Mouse (Mus musculus) left cerebral cortex, postnatal 4 days (tissue): Measurements from ENCODE around the gene 2410131K14Rik. TPM values are rescaled to one million over a fixed set of nuclear protein-coding genes. Genes with fewer than 3 reads are reported as not detected.

ENCODE experiments used
- DNase-seq: peaks from one replicate; pipeline ENCODE4 v3.0.0-alpha.2; 2022
- intact Hi-C: fragments of 180-260 bp; cut with DNase I; formaldehyde crosslinking; loops from one replicate; pipeline ENCODE4 v1.15.1; 2025
- total RNA-seq, 2 experiments: library from RNA; stranded (reverse); gene quantifications; 2 replicates each; pipeline ENCODE4 v1.2.3; 2021

The 2410131K14Rik gene
- total RNA-seq, 2 experiments from 2014 or later, result 22.8 to 23.8 TPM

DNA sequence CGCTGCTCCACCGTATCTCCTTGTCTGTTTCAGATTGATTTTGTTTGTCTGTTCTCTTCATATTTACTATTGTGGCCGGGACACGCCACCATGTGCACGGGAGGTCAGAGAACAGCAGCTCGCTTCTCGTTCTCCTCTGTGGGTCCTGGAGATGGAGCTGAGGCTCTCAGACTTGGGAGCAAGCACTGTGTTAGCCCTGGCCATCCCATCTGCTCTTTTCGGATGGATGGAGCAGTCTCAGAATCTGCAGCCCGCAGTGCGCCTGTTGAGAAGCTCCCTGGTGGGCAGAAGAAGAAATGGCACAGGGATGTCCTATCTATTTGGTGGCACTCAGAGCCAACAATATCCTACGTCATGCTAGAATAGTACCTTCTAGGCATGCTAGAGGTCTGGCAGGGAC lies 15.6 kb downstream of the 2410131K14Rik start:
- intact Hi-C loops, result no loop called here
- no peak for DNase-seq

- DNase-seq, result no peak
- intact Hi-C loops, result no loop called here
Observed at GRCm38 (mm10) chr5:118261181-118261580, 16.2 kb downstream of the 2410131K14Rik start.

- DNase-seq, result no peak
- intact Hi-C loops, result no loop called here
Observed at GRCm38 (mm10) chr5:118262418-118262817, 17.4 kb downstream of the 2410131K14Rik start.

- no peak for DNase-seq
- intact Hi-C loops, result no loop called here
Observed at GRCm38 (mm10) chr5:118264279-118264678, 19.3 kb downstream of the 2410131K14Rik start.

GRCm38 (mm10) chr5:118265366-118265765 lies 20.3 kb downstream of the 2410131K14Rik start:
- no peak for DNase-seq
- intact Hi-C loops, result loop anchor here (5.0 kb wide), 1 partner anchor 472 kb away; no protein-coding TSS in a partner anchor

DNA sequence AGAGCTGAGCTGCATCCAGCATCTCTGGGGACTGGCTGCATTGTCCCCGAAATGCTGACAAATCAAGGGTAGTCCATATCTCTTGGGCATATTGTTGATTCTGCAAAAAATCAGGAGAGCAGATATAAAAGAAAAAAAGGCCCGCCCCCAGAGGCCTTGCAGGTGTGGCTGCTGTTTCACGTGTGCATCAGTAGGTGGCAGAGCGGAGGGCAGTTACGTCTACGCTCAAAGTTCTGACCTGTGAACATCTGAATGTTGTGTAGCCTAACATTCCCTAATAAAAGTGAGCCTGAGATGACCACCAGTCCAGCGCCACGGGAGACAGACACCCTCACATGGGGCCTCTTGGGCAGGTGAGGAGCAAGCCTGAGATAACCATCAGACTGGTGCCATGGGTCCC lies 21.3 kb downstream of the 2410131K14Rik start:
- DNase-seq, result no peak
- intact Hi-C loops, result loop anchor here (5.0 kb wide), 1 partner anchor 471 kb away; no protein-coding TSS in a partner anchor

GRCm38 (mm10) chr5:118268987-118269386 lies 24.0 kb downstream of the 2410131K14Rik start:
- intact Hi-C loops, result loop anchor here (5.0 kb wide), 1 partner anchor 468 kb away; no protein-coding TSS in a partner anchor

DNA sequence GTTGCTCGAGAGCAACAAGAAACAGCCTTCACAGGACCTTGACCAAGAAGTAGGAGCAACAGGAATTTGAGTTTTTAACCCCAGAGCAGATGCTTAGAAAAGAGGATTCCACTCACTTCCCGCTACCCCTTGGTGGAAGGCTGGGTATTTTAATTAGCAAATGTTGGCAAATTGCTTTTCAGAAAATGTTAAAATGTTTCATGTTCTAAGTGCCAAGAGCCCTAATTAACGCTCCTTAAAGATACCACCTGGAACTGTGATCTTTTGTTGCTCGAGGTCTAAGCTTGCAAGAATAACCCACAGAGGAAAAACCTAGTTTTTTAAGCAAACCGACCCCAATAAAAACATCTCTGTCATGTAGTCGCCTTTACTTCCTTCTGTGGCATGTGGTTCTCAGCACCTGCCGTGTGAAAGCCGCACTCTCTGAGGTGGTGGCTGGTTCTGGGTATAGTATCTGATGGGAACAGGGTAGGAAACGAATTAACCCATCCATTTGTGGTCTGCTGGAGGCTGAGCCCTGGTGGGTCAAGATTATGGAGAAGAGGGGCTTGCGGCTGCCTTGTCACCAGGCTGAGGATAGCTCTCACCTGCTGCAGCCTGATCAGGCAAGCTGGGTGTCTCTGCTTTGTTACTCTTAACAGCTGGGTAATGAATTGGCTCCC lies 26.6 kb downstream of the 2410131K14Rik start:
- no peak for DNase-seq
- intact Hi-C loops, result loop anchor here (5.0 to 10.0 kb wide), 2 partner anchors 51 to 303 kb away; no protein-coding TSS in a partner anchor

More at GRCm38 (mm10) chr5:118268987-118269386, 24.0 kb downstream of the 2410131K14Rik start:
- peak; percentile 91 for DNase-seq

- intact Hi-C loops, result loop anchor here (5.0 to 10.0 kb wide), 2 partner anchors 49 to 301 kb away; no protein-coding TSS in a partner anchor
Observed at GRCm38 (mm10) chr5:118273446-118273845, 28.4 kb downstream of the 2410131K14Rik start.

DNA sequence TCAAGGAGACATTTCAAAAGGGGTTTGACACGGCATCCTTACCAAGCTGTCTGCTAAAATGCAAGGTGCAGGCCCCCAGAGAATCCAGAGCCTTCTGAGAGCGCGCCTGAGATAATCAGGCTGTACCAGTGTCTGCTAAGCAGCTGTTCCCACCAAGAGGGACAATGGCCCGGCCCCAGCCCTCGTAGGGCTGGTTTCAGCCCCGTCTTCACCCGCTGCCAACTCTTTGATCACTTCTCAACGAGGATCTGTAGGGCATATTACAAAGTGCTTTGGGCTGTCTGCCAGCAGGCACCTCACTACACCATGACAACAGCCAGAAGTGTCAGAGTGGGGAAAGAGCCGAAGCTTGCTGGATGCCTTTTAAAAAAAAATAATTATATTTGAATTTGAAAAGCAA lies 29.5 kb downstream of the 2410131K14Rik start:
- DNase-seq, result peak; percentile 80
- intact Hi-C loops, result loop anchor here (5.0 to 10.0 kb wide), 2 partner anchors 48 to 300 kb away; no protein-coding TSS in a partner anchor

More at GRCm38 (mm10) chr5:118273446-118273845, 28.4 kb downstream of the 2410131K14Rik start:
- DNase-seq, result no peak

- intact Hi-C loops, result loop anchor here (10.0 kb wide), 1 partner anchor 299 kb away; no protein-coding TSS in a partner anchor
- no peak for DNase-seq
Observed at GRCm38 (mm10) chr5:118276281-118276680, 31.3 kb downstream of the 2410131K14Rik start.

- no peak for DNase-seq
- intact Hi-C loops, result loop anchor here (10.0 kb wide), 1 partner anchor 298 kb away; no protein-coding TSS in a partner anchor
Observed at GRCm38 (mm10) chr5:118276711-118277110, 31.7 kb downstream of the 2410131K14Rik start.

- intact Hi-C loops, result loop anchor here (10.0 kb wide), 1 partner anchor 297 kb away; no protein-coding TSS in a partner anchor
- DNase-seq, result no peak
Observed at GRCm38 (mm10) chr5:118277741-118278495, 32.9 kb downstream of the 2410131K14Rik start.

GRCm38 (mm10) chr5:118291453-118291852 lies 46.4 kb downstream of the 2410131K14Rik start:
- DNase-seq, result no peak
- intact Hi-C loops, result no loop called here

DNA sequence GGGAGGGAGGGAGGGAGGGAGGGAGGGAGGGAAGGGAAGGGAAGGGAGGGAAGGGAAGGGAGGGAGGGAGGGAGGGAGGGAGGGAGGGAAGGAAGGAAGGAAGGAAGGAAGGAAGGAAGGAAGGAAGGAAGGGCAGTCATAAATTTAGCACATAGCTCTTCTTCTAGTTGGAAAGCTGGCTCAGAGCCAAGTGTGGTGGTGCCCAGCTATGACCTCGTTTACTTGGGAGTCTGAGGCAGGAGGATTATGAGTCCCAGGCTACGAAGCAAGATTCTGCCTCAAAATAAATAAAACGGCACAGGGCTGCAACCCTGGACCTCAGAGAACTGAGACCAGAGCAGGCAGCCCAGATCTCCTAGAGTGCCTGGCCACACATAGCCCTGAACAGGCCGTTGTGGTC lies 47.4 kb downstream of the 2410131K14Rik start:
- no peak for DNase-seq
- intact Hi-C loops, result no loop called here

DNA sequence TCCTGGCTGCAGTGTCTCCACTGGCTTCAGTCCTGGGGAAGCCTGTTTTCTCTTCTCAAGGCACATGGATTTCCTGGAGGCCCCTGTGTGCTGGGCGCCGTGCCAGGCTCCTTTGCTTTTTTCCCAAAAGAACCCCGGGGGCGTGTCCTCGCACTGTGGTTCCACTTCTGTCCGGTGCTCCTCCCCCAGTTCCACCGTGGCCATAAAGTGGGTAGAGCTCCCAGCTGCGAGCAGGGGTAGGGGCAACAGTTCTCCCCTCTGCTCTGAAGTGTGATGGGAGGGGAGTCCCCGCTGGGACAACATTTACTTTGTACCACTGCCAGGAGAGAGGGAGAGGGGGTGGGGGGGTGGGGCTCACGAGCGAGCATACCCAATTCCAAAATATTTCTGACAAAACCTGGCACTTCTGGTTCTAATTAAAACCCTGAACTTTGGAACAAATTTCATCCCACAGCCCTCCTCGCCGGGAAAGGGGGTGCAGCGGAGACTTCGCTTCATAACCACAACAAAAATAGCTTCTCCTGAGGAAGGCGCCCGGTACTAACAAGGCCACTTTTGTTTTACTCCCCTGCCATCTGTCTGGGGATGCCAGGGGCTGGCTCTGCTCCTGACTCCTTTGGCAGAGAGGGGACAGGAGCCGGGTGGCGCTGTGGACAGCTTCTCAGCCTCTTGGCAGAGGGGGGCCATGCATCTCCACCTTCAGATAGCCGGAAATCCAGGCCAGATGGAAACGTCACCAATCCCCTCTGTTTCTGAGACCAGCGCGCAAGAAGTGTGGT lies 49.2 kb downstream of the 2410131K14Rik start:
- intact Hi-C loops, result no loop called here
- peak; percentile 95 for DNase-seq

GRCm38 (mm10) chr5:118294865-118295258 lies 49.8 kb downstream of the 2410131K14Rik start:
- intact Hi-C loops, result no loop called here
- no peak for DNase-seq

GRCm38 (mm10) chr5:118297338-118297746 lies 52.3 kb downstream of the 2410131K14Rik start:
- DNase-seq, result no peak

DNA sequence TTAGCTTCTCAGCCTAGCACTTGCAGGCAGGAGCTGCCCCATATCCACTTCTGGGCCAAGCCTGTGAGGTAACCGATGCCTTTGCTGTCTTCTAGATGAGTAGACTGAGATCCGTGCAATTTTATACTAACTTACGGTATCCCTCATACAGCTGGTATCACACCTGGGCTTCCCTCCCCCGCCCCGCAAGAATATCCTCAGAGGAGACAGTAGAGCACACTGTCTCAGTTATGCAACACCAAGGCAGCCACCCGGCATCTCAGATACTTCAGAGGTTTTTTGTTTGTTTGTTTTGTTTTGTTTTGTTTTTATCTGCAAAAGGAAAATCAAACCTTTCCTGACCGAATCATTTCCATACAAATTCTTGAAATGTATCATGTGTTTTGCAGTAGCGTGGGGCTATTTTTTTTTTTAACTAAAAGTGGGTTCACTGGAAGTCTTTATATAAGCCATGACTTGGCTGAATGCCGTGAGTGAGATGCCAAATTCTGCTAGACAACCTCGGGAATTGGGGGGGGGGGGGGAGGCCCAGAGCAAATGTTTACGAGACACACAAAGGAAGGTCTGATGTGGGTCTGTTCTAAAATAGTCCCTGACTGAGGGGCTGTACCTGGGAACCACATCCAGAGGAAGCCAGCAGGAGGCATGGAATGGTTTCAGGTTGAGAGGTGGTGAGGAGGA lies 54.8 kb downstream of the 2410131K14Rik start:
- DNase-seq, result no peak
- intact Hi-C loops, result no loop called here

More at GRCm38 (mm10) chr5:118297338-118297746, 52.3 kb downstream of the 2410131K14Rik start:
- intact Hi-C loops, result no loop called here
